Mouse (Mus musculus) embryonic facial prominence, embryonic 14.5 days (tissue): ENCODE measurements at regions not wholly inside any gene's neighbourhood (a gene's known extent, or its start where the extent isn't known, plus 50 kb on each side); places are given as distances from the start of the nearest gene placed in this dataset.
A peak's percentile ranks its signal among the peaks of the same experiment; 100 is the strongest.

ENCODE experiments used
- ATAC-seq: fragments of 200-750 bp; cut with Nextera tagmentation; 2 replicates; pipeline ENCODE4 v1.8.0; 2017; ENCODE audit warnings: low read depth, moderate number of reproducible peaks, moderate TSS enrichment
- DNase-seq: peaks from one replicate; pipeline ENCODE4 v3.0.0-alpha.2; 2015; ENCODE audit warnings: low spot score
- H3K27ac ChIP-seq: fragments of 300-500 bp; sonication (generic); replicated peaks from 2 replicates; pipeline ENCODE4 v1.5.1; 2014; ENCODE audit warnings: low read depth, mild to moderate bottlenecking, low read length, moderate library complexity
- H3K27me3 ChIP-seq: fragments of 300-500 bp; sonication (generic); replicated peaks from 2 replicates; pipeline ENCODE4 v1.6.1; 2014; ENCODE audit warnings: low read length; ENCODE audit not compliant: control insufficient read depth, insufficient read depth
- H3K36me3 ChIP-seq: fragments of 300-500 bp; sonication (generic); 2 replicates; pipeline ENCODE4 v1.6.1; 2014; ENCODE audit warnings: low read length, mixed read lengths; ENCODE audit not compliant: control insufficient read depth, insufficient read depth
- H3K4me1 ChIP-seq: fragments of 300-500 bp; sonication (generic); 2 replicates; pipeline ENCODE4 v1.6.1; 2014; ENCODE audit warnings: antibody characterized with exemption, low read length; ENCODE audit not compliant: control insufficient read depth, insufficient read depth
- H3K4me2 ChIP-seq: fragments of 300-500 bp; sonication (generic); 2 replicates; pipeline ENCODE4 v1.6.1; 2014; ENCODE audit warnings: low read depth, mild to moderate bottlenecking, low read length, moderate library complexity, mixed read lengths
- H3K4me3 ChIP-seq: fragments of 300-500 bp; sonication (generic); 2 replicates; pipeline ENCODE4 v1.5.1; 2014; ENCODE audit warnings: low read depth, mild to moderate bottlenecking, low read length
- H3K9ac ChIP-seq: fragments of 300-500 bp; sonication (generic); 2 replicates; pipeline ENCODE4 v1.6.1; 2014; ENCODE audit warnings: low read depth, mild to moderate bottlenecking, low read length, moderate library complexity, mixed read lengths
- H3K9me3 ChIP-seq: fragments of 300-500 bp; sonication (generic); 2 replicates; pipeline ENCODE4 v1.6.1; 2016; ENCODE audit warnings: low read length; ENCODE audit not compliant: control insufficient read depth
- WGBS: fragments of 180-500 bp; shearing (Covaris S2); extraction: QIAGEN DNeasy Blood & Tissue Kit; methylation state at CpG from one replicate; pipeline ENCODE4 v1.1.7; 2014; 5-methylcytosine and 5-hydroxymethylcytosine counted together

GRCm38 (mm10) chr11:30372924-30373323, 98.7 kb downstream of the 4930505A04Rik start:
- H3K27ac ChIP-seq = no peak overlapping the region
- H3K36me3 ChIP-seq = no peaks in the 10 kb centered on the region
- DNase-seq = no peak

GRCm38 (mm10) chr11:30371963-30372362, 99.7 kb downstream of the 4930505A04Rik start:
- no peaks in the 10 kb centered on the region for H3K27me3 ChIP-seq
- no peak overlapping the region for H3K27ac ChIP-seq
- H3K9ac ChIP-seq = no peak overlapping the region
- H3K4me3 ChIP-seq = no peak overlapping the region
- 0 out of 2 replicates have a peak, but pooled peaks cover 4% of the 10 kb centered on the region for H3K4me1 ChIP-seq
- DNase-seq (no peak), ATAC-seq (no peak)
- H3K4me2 ChIP-seq = no peak overlapping the region
- H3K36me3 ChIP-seq = no peaks in the 10 kb centered on the region
- no peaks in the 10 kb centered on the region for H3K9me3 ChIP-seq
- 82% methylated on average over 1 of the region's 1 CpGs for WGBS

More at GRCm38 (mm10) chr11:30372924-30373323, 98.7 kb downstream of the 4930505A04Rik start:
- ATAC-seq = no peak
- Histone ChIP-seq H3K9me3 (no peaks in the 10 kb centered on the region), H3K27me3 (no peaks in the 10 kb centered on the region), H3K4me3 (no peak overlapping the region), H3K9ac (no peak overlapping the region), H3K4me2 (no peak overlapping the region), H3K4me1 (no peaks in the 10 kb centered on the region)

DNA sequence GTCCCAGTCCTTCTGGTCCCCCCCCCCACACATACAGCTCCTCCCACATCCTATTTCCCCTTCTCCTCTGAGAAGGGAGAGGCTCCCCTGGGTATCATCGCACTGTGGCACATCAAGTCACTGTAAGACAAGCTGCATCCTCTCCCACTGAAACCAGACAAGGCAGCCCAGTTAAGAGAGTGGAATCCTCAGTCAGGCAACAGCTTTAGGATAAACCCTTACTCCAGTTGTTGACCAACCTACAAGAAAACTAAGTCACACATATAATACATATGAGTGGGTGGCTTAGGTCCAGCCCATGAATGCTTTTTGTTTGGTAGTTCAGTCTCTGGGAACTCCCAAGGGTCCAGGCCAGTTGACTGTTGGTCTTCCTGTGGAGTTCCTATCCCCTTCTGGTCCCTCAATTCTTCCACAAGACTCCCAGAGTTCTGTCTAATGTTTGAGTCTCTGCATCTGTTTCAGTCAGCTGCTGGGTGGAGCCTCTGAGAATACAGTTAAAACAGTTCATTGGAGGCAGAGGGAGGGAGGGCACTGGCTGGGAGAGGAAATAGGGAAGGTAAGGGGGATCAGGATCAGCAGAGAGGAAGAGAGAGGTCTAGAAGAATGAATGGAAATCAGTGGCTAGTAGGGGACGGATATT, 101.7 kb upstream of the Sptbn1 start:
- 81% methylated on average over 2 of the region's 2 CpGs for WGBS
- Histone ChIP-seq H3K9me3 (no peaks in the 10 kb centered on the region), H3K27me3 (no peaks in the 10 kb centered on the region), H3K4me1 (0 out of 2 replicates have a peak, but pooled peaks cover 4% of the 10 kb centered on the region), H3K36me3 (no peaks in the 10 kb centered on the region), H3K4me3 (no peak overlapping the region), H3K27ac (no peak overlapping the region), H3K4me2 (no peak overlapping the region), H3K9ac (no peak overlapping the region)
- ATAC-seq (no peak), DNase-seq (no peak)

DNA sequence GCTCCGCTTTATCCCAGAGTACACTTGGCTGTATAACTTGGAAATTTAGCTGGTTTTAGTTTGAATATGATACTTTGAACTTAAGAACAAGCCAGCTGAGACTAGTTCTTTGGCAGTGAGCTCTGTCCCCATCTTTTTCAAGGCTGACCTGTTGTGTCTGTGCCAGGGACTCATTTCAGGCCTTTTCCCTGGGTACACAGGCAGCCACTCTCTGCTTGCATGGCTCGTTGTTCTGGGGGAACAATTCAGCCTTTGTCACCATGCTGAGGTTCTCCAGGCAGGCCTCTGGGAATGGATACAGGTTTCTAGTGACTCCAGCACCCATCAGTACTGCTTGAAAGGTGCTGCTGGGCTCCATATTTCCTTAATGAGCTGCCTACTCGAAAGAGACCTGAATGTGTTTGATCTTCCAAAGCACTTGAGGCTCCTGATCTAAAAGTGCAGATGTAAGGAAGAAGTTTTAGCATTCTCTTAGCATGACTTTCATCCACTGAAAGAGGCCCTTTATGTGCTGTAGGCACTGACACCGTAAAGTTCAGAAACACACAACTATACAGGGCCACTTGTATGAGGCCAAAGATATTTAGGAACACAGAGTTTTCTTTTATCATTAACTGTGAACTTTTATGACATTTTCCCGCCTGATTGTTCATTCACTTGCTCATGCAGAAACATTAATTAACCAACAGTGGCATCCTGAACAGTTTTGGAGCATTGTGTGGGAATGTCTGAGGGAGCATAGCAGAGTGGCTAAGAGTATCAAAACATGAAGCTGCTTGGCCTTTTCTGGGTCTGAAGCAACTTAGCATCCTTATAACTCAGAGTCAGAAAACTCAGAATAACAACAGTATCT, 99.6 kb upstream of the Sptbn1 start:
- ATAC-seq (peak; percentile 62; the same call in 1 of the 2 replicates), DNase-seq (peak; percentile 54)
- Histone ChIP-seq H3K27me3 (no peaks in the 10 kb centered on the region), H3K4me2 (no peak overlapping the region), H3K27ac (peak overlapping the region; percentile 46; the same call in 1 of the 2 replicates), H3K9me3 (no peaks in the 10 kb centered on the region), H3K9ac (no peak overlapping the region), H3K36me3 (no peaks in the 10 kb centered on the region), H3K4me1 (0 out of 2 replicates have a peak, but pooled peaks cover 4% of the 10 kb centered on the region), H3K4me3 (no peak overlapping the region)
- 54% methylated on average over 5 of the region's 5 CpGs for WGBS

GRCm38 (mm10) chr11:30366491-30366890, 98.5 kb upstream of the Sptbn1 start:
- Histone ChIP-seq H3K4me2 (no peak overlapping the region), H3K4me1 (0 out of 2 replicates have a peak, but pooled peaks cover 4% of the 10 kb centered on the region)
- WGBS = 73% methylated on average over 2 of the region's 2 CpGs

DNA sequence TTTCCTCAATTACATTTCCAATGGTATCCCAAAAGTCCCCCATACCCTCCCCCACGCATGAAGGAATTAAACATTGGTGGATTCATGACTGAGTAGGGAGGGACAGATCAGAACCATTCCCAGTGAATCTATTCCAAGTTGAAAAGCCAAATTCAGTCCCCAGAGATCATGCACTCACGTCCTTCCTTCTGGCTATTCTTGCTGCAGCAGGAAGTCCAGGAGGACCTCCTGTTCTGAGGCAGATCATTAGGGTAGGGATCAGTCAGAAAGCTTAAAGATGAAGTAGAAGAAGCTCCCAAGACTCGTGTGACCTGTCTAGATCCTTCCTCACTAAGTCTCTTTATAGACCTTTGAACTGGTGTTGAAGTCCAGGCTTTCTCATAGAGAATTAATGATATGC, 97.0 kb upstream of the Sptbn1 start:
- Histone ChIP-seq H3K27ac (no peak overlapping the region), H3K4me2 (no peak overlapping the region), H3K9ac (no peak overlapping the region), H3K36me3 (no peaks in the 10 kb centered on the region), H3K4me1 (0 out of 2 replicates have a peak, but pooled peaks cover 4% of the 10 kb centered on the region), H3K9me3 (no peaks in the 10 kb centered on the region), H3K27me3 (no peaks in the 10 kb centered on the region), H3K4me3 (no peak overlapping the region)
- WGBS = 45% methylated on average over 3 of the region's 3 CpGs
- DNase-seq (no peak), ATAC-seq (no peak)

More at GRCm38 (mm10) chr11:30366491-30366890, 98.5 kb upstream of the Sptbn1 start:
- no peak overlapping the region for H3K27ac ChIP-seq
- no peak overlapping the region for H3K4me3 ChIP-seq
- no peak overlapping the region for H3K9ac ChIP-seq
- DNase-seq (no peak), ATAC-seq (no peak)
- H3K9me3 ChIP-seq = no peaks in the 10 kb centered on the region
- no peaks in the 10 kb centered on the region for H3K27me3 ChIP-seq
- H3K36me3 ChIP-seq = no peaks in the 10 kb centered on the region

GRCm38 (mm10) chr11:30364591-30364990, 96.6 kb upstream of the Sptbn1 start:
- ATAC-seq (no peak), DNase-seq (no peak)
- H3K4me2 ChIP-seq = no peak overlapping the region
- WGBS = 71% methylated on average over 2 of the region's 2 CpGs
- 0 out of 2 replicates have a peak, but pooled peaks cover 4% of the 10 kb centered on the region for H3K4me1 ChIP-seq
- H3K4me3 ChIP-seq = no peak overlapping the region
- H3K9ac ChIP-seq = no peak overlapping the region
- no peaks in the 10 kb centered on the region for H3K36me3 ChIP-seq
- no peaks in the 10 kb centered on the region for H3K27me3 ChIP-seq
- H3K27ac ChIP-seq = no peak overlapping the region
- H3K9me3 ChIP-seq = no peaks in the 10 kb centered on the region

GRCm38 (mm10) chr11:30358196-30358595, 90.2 kb upstream of the Sptbn1 start:
- Histone ChIP-seq H3K9ac (no peak overlapping the region), H3K4me3 (no peak overlapping the region), H3K4me2 (no peak overlapping the region), H3K36me3 (no peaks in the 10 kb centered on the region), H3K4me1 (no peaks in the 10 kb centered on the region), H3K27ac (no peak overlapping the region), H3K27me3 (no peaks in the 10 kb centered on the region), H3K9me3 (no peaks in the 10 kb centered on the region)
- ATAC-seq = no peak
- 72% methylated on average over 3 of the region's 3 CpGs for WGBS
- DNase-seq = no peak
